Mouse (Mus musculus): Measurements from ENCODE around the gene Arhgef28.

Arhgef28 gene

GRCm38 (mm10) chr13:97966077-97966476 lies 240.2 kb downstream of the Arhgef28 start:
- no peak for DNase-seq (ENCODE audit: low spot score in 2 of 2)

- DNase-seq (ENCODE audit: low spot score in 2 of 2) = no peak
Measured at GRCm38 (mm10) chr13:97964892-97965424, 241.3 kb downstream of the Arhgef28 start.

- no peak for DNase-seq (ENCODE audit: low spot score in 2 of 2)
Measured at GRCm38 (mm10) chr13:97960142-97960541, 246.1 kb downstream of the Arhgef28 start.

GRCm38 (mm10) chr13:97959394-97959888 lies 246.8 kb downstream of the Arhgef28 start:
- DNase-seq (ENCODE audit: low spot score in 2 of 2) = no peak

GRCm38 (mm10) chr13:97955759-97956158 lies 250.5 kb downstream of the Arhgef28 start:
- DNase-seq (ENCODE audit: low spot score in 2 of 2) = no peak

GRCm38 (mm10) chr13:97954956-97955496 lies 251.2 kb downstream of the Arhgef28 start:
- no peak for DNase-seq (ENCODE audit: low spot score in 2 of 2)

- DNase-seq (ENCODE audit: low spot score in 2 of 2) = no peak
Measured at GRCm38 (mm10) chr13:97954051-97954450, 252.2 kb downstream of the Arhgef28 start.

- no peak for DNase-seq (ENCODE audit: low spot score in 2 of 2)
Measured at GRCm38 (mm10) chr13:97953526-97953925, 252.7 kb downstream of the Arhgef28 start.

- no peak for DNase-seq (ENCODE audit: low spot score in 2 of 2)
Measured at GRCm38 (mm10) chr13:97948856-97949255, 257.4 kb downstream of the Arhgef28 start.

- DNase-seq (ENCODE audit: low spot score in 2 of 2) = no peak
Measured at GRCm38 (mm10) chr13:97947598-97947997, 258.6 kb downstream of the Arhgef28 start.

GRCm38 (mm10) chr13:97946422-97946821 lies 259.8 kb downstream of the Arhgef28 start:
- no peak for DNase-seq (ENCODE audit: low spot score in 2 of 2)

GRCm38 (mm10) chr13:97941909-97942680 lies 264.1 kb downstream of the Arhgef28 start:
- no peak for DNase-seq (ENCODE audit: low spot score in 2 of 2)

- DNase-seq (ENCODE audit: low spot score in 2 of 2) = no peak
Measured at GRCm38 (mm10) chr13:97941099-97941498, 265.1 kb downstream of the Arhgef28 start.

- no peak for DNase-seq (ENCODE audit: low spot score in 2 of 2)
Measured at GRCm38 (mm10) chr13:97939433-97940160, 266.6 kb downstream of the Arhgef28 start.

GRCm38 (mm10) chr13:97938596-97939297 lies 267.5 kb downstream of the Arhgef28 start:
- DNase-seq (ENCODE audit: low spot score in 2 of 2) = peak; percentile 59 to 87

- DNase-seq (ENCODE audit: low spot score in 2 of 2) = peak in 1 of 2 experiments; percentile 63
Measured at GRCm38 (mm10) chr13:97937919-97938318, 268.3 kb downstream of the Arhgef28 start.

- no peak for DNase-seq (ENCODE audit: low spot score in 2 of 2)
Measured at GRCm38 (mm10) chr13:97928135-97928497, 278.1 kb downstream of the Arhgef28 start.

GRCm38 (mm10) chr13:97927376-97928134 lies 278.7 kb downstream of the Arhgef28 start:
- DNase-seq (ENCODE audit: low spot score in 2 of 2) = no peak

GRCm38 (mm10) chr13:97926371-97926770 lies 279.9 kb downstream of the Arhgef28 start:
- DNase-seq (ENCODE audit: low spot score in 2 of 2) = no peak

GRCm38 (mm10) chr13:97923009-97923408 lies 283.2 kb downstream of the Arhgef28 start:
- no peak for DNase-seq (ENCODE audit: low spot score in 2 of 2)

GRCm38 (mm10) chr13:97919590-97919989 lies 286.6 kb downstream of the Arhgef28 start:
- no peak for DNase-seq (ENCODE audit: low spot score in 2 of 2)

All from frontal cortex, postnatal 10 days (tissue).